Mouse (Mus musculus) liver, embryonic 14.5 days (tissue): ENCODE measurements around the gene Vtn.

Experiments used
- CTCF ChIP-seq: IDR thresholded peaks from 2 replicates; pipeline ENCODE4 v1.5.1; 2016; ENCODE audit warnings: antibody characterized with exemption, low read depth, control low read depth
- EP300 ChIP-seq: IDR thresholded peaks from 2 replicates; pipeline ENCODE4 v1.6.1; 2016; ENCODE audit warnings: antibody characterized with exemption, low read depth

DNA sequence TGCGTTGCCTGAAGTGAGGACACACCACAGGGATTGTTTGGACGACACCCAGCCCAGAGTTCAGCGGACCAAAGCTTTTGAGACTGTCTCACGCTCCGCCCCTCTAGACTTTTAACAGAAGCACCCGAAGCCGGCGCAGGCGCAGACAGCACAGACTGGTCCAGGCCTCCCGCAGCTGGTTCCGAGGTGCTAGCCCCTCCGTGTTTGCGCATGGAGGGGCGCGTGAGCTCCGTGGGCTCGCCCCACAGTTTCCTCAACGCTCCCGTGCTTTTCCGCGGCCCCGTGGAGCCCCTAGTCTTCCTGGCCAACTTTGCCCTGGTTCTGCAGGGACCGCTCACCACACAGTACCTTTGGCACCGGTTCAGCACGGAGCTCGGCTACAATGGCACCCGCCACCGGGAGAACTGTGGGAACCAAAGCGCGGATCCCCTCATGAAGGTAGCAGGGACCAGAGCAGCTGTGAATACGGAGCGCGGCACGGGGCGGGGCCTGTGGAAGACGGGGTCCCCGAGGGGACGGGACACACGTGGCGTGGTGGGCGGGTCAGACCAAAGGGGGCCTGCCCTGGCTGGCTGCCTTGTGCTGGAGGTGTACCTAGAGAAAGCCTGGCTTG is 33.2 kb upstream of the Vtn start, which contains the start of gene Slc46a1:
- no peak for TF ChIP-seq CTCF
- TF ChIP-seq EP300: no peak
